Mouse (Mus musculus): ENCODE measurements around the gene Rpgrip1. TPM values are rescaled to one million over a fixed set of nuclear protein-coding genes. Genes with fewer than 3 reads are reported as not detected.

Rpgrip1 gene
- total and polyA plus RNA-seq, 2 experiments from 2014 or later = 1.6 to 50.1 TPM

GRCm38 (mm10) chr14:52166571-52166970 is 56.1 kb downstream of the Rpgrip1 start:
- Histone ChIP-seq H3K9ac (no peak overlapping the region), H3K27ac (ENCODE audit: low read depth, low read length) (no peak overlapping the region), H3K27me3 (ENCODE audit: insufficient read depth, low read length) (no peaks in the 10 kb centered on the region), H3K4me2 (ENCODE audit: low read depth) (no peak overlapping the region), H3K4me3 (ENCODE audit: low read depth, low read length) (no peak overlapping the region), H3K4me1 (ENCODE audit: insufficient read depth) (no peaks in the 10 kb centered on the region), H3K36me3 (ENCODE audit: insufficient read depth) (peaks cover 54% of the 10 kb centered on the region), H3K9me3 (ENCODE audit: low read length) (no peaks in the 10 kb centered on the region)
- no peak for TF ChIP-seq CTCF (IDR thresholded peaks at IDR 0.05; ENCODE audit: low read depth)
- ATAC-seq (no peak), DNase-seq (no peak)
- 95% methylated on average over 2 of the region's 2 CpGs for WGBS

- H3K27me3 ChIP-seq (ENCODE audit: insufficient read depth, low read length) = no peaks in the 10 kb centered on the region
- no peaks in the 10 kb centered on the region for H3K4me1 ChIP-seq (ENCODE audit: insufficient read depth)
- H3K9me3 ChIP-seq (ENCODE audit: low read length) = no peaks in the 10 kb centered on the region
- TF ChIP-seq CTCF (IDR thresholded peaks at IDR 0.05; ENCODE audit: low read depth) = no peak
- WGBS = 78% methylated on average over 1 of the region's 1 CpGs
- no peak overlapping the region for H3K9ac ChIP-seq
- no peak overlapping the region for H3K27ac ChIP-seq (ENCODE audit: low read depth, low read length)
- no peak overlapping the region for H3K4me2 ChIP-seq (ENCODE audit: low read depth)
- H3K4me3 ChIP-seq (ENCODE audit: low read depth, low read length) = no peak overlapping the region
- no peak for ATAC-seq
- peaks cover 8% of the 10 kb centered on the region; the same call in 1 of the 2 replicates for H3K36me3 ChIP-seq (ENCODE audit: insufficient read depth)
- no peak for DNase-seq
Measured at GRCm38 (mm10) chr14:52188788-52189187, 78.3 kb downstream of the Rpgrip1 start.

DNA sequence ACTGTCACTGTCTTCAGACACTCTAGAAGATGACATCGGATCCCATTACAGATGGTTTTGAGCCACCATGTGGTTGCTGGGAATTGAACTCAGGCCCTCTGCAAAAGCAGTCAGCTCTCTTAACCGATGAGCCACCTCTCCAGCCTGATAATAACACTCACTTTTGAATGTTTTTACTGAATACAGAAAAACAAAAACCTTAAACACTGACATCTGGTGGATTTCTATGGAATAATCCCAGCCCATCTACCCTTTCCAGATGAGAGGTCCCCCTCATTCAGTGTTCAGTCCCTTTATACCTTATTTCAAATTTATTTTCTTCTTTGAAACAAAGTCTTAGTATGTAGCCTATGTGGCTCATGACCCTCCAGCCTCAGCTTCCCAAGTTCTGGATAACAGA is 79.0 kb downstream of the Rpgrip1 start:
- peaks cover 6% of the 10 kb centered on the region; the same call in 1 of the 2 replicates for H3K36me3 ChIP-seq (ENCODE audit: insufficient read depth)
- H3K4me1 ChIP-seq (ENCODE audit: insufficient read depth) = no peaks in the 10 kb centered on the region
- no peak overlapping the region for H3K4me3 ChIP-seq (ENCODE audit: low read depth, low read length)
- H3K9me3 ChIP-seq (ENCODE audit: low read length) = no peaks in the 10 kb centered on the region
- H3K9ac ChIP-seq = no peak overlapping the region
- DNase-seq = peak; percentile 24
- H3K27me3 ChIP-seq (ENCODE audit: insufficient read depth, low read length) = no peaks in the 10 kb centered on the region
- H3K27ac ChIP-seq (ENCODE audit: low read depth, low read length) = no peak overlapping the region
- no peak overlapping the region for H3K4me2 ChIP-seq (ENCODE audit: low read depth)
- ATAC-seq = no peak
- WGBS = 62% methylated on average over 2 of the region's 2 CpGs
- peak; percentile 48 for TF ChIP-seq CTCF (IDR thresholded peaks at IDR 0.05; ENCODE audit: low read depth)

DNA sequence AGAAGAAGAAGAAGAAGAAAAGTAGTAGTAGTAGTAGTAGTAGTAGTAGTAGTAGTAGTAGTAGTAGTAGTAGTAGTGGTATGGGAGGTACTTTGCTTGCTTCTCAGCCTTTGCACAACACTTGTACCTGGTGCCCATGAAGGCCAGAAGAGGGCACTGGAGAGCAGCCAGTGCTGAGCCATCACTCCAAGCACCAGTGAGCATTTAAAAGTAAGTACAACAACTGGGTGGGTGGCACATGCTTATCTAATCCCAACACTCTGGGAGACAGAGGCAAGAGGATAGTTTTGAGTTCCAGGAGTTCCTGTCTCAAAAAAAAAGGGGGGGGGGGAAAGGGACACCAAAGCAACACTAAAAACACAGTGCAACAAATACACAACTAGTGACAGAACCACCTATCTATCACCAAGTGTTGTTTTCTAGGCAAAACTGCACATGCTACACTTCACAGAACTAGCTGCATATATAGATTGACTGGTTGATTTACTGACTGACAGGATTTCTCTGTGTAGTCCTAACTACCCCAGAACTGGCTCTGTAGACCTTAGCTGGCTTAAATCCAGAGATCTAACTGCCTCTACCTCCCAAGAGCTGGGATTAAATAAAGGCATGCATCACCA is 80.3 kb downstream of the Rpgrip1 start:
- Histone ChIP-seq H3K36me3 (ENCODE audit: insufficient read depth) (peaks cover 6% of the 10 kb centered on the region; the same call in 1 of the 2 replicates), H3K27me3 (ENCODE audit: insufficient read depth, low read length) (no peaks in the 10 kb centered on the region), H3K9me3 (ENCODE audit: low read length) (no peaks in the 10 kb centered on the region), H3K4me1 (ENCODE audit: insufficient read depth) (peaks cover 6% of the 10 kb centered on the region; the same call in 1 of the 2 replicates), H3K27ac (ENCODE audit: low read depth, low read length) (no peak overlapping the region), H3K9ac (no peak overlapping the region), H3K4me3 (ENCODE audit: low read depth, low read length) (no peak overlapping the region), H3K4me2 (ENCODE audit: low read depth) (no peak overlapping the region)
- peak; percentile 62 for TF ChIP-seq CTCF (IDR thresholded peaks at IDR 0.05; ENCODE audit: low read depth)
- DNase-seq (peak; percentile 7), ATAC-seq (no peak)

- ATAC-seq (no peak), DNase-seq (peak; percentile 39)
- Histone ChIP-seq H3K9me3 (ENCODE audit: low read length) (no peaks in the 10 kb centered on the region), H3K4me2 (ENCODE audit: low read depth) (peak overlapping the region; percentile 79), H3K27me3 (ENCODE audit: insufficient read depth, low read length) (no peaks in the 10 kb centered on the region), H3K27ac (ENCODE audit: low read depth, low read length) (no peak overlapping the region), H3K9ac (no peak overlapping the region), H3K4me3 (ENCODE audit: low read depth, low read length) (peak overlapping the region; percentile 98), H3K4me1 (ENCODE audit: insufficient read depth) (peaks cover 12% of the 10 kb centered on the region), H3K36me3 (ENCODE audit: insufficient read depth) (peaks cover 24% of the 10 kb centered on the region)
- peak; percentile 62 for TF ChIP-seq CTCF (IDR thresholded peaks at IDR 0.05; ENCODE audit: low read depth)
- 17% methylated on average over 3 of the region's 3 CpGs for WGBS
Measured at GRCm38 (mm10) chr14:52195691-52196090, 85.2 kb downstream of the Rpgrip1 start.

GRCm38 (mm10) chr14:52196230-52197155 is 86.0 kb downstream of the Rpgrip1 start:
- H3K27ac ChIP-seq (ENCODE audit: low read depth, low read length) = peak overlapping the region; percentile 93
- no peaks in the 10 kb centered on the region for H3K27me3 ChIP-seq (ENCODE audit: insufficient read depth, low read length)
- DNase-seq = peak; percentile 9
- WGBS = under 1% methylated on average over 59 of the region's 59 CpGs
- peak overlapping the region; percentile 94 for H3K9ac ChIP-seq
- peaks cover 26% of the 10 kb centered on the region for H3K36me3 ChIP-seq (ENCODE audit: insufficient read depth)
- peak overlapping the region; percentile 98 for H3K4me3 ChIP-seq (ENCODE audit: low read depth, low read length)
- peaks cover 12% of the 10 kb centered on the region for H3K4me1 ChIP-seq (ENCODE audit: insufficient read depth)
- H3K4me2 ChIP-seq (ENCODE audit: low read depth) = peak overlapping the region; percentile 79
- no peaks in the 10 kb centered on the region for H3K9me3 ChIP-seq (ENCODE audit: low read length)
- no peak for TF ChIP-seq CTCF (IDR thresholded peaks at IDR 0.05; ENCODE audit: low read depth)
- ATAC-seq = peak; percentile 44

Data from forebrain, postnatal 0 days (tissue).